Mouse (Mus musculus): ENCODE data around the gene Hint1. TPM values are rescaled to one million over a fixed set of nuclear protein-coding genes. Genes with fewer than 3 reads are reported as not detected.
"Not testable (repeated sequence)": the region's sequence is repeated elsewhere in the genome, so short reads cannot be mapped to it uniquely, and the experiment has no call there.

Gene Hint1
- polyA plus RNA-seq, 1 experiment from 2014 or later = 358 TPM

DNA sequence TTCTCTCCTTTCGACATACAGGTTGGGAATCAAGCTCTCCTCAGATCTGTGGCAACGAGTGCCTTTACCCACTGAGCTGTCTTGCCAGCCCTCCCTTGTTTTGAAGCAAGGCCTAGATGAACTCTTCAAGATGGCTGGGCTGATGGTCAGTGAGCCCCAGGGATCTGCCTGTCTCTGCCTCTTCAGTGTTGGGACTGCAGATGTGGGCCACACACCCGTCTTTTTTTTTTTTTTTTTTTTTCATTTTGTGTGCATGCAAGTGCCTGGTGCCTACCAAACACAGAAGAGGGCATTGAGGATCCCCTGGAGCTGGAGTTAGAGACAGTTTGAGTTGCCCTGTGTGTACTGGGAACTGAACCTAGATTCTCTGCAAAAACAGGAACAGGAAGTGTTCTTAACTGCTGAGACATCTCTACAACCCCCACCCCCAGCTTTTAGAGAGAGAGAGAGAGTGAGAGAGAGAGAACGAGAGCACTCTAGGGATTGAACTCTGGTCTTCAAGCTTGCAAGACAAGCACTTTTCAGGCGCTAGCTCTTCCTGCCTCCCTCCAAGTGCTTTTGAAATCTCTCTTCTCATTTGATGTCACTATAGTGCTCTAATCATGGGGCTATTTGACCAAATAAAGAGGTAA lies 18.1 kb downstream of the Hint1 start:
- no peak for ATAC-seq (ENCODE audit: low read depth)
- Histone ChIP-seq H3K9me3 (replicated peaks; ENCODE audit: control insufficient read depth, low read length) (no peaks in the 10 kb centered on the region), H3K27me3 (ENCODE audit: control insufficient read depth, insufficient read depth, low read depth, low read length) (no peaks in the 10 kb centered on the region), H3K9ac (ENCODE audit: low read depth, low read length) (no peak overlapping the region), H3K4me3 (ENCODE audit: low read depth, low read length) (no peak overlapping the region), H3K27ac (ENCODE audit: low read length) (peak overlapping the region; percentile 49), H3K4me2 (ENCODE audit: low read depth, low read length) (no peak overlapping the region), H3K4me1 (ENCODE audit: control insufficient read depth, low read depth, low read length) (no peaks in the 10 kb centered on the region; the same call in none of the 2 replicates), H3K36me3 (ENCODE audit: control insufficient read depth, insufficient read depth) (no peaks in the 10 kb centered on the region)
- 40% methylated on average over 5 of the region's 5 CpGs for WGBS (ENCODE audit: insufficient replicate concordance)

DNA sequence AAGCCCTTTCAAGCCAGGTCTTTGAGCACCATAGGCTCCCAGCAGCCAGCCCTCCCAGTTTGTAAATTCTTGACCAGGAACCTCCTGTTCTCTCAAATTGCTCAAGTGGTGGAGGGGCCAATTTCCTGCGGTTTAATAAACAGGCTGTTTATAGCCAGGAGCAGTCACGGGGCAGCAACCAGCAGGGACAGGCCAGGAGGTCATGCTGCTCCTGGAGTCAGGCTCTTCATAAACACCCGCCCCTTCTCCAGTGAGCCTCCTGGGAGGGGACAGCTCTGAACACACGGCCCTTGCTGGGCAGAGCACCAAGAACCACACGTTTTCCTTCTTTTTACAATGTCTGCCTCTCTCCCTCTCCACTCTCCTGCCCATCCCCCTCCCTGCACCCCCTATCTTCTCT lies 18.8 kb downstream of the Hint1 start:
- peak overlapping the region; percentile 49 for H3K27ac ChIP-seq (ENCODE audit: low read length)
- H3K36me3 ChIP-seq (ENCODE audit: control insufficient read depth, insufficient read depth) = no peaks in the 10 kb centered on the region
- ATAC-seq (ENCODE audit: low read depth) = peak; percentile 68
- no peak overlapping the region for H3K4me2 ChIP-seq (ENCODE audit: low read depth, low read length)
- 17% methylated on average over 5 of the region's 5 CpGs for WGBS (ENCODE audit: insufficient replicate concordance)
- H3K27me3 ChIP-seq (ENCODE audit: control insufficient read depth, insufficient read depth, low read depth, low read length) = no peaks in the 10 kb centered on the region
- H3K4me3 ChIP-seq (ENCODE audit: low read depth, low read length) = no peak overlapping the region
- no peaks in the 10 kb centered on the region for H3K9me3 ChIP-seq (replicated peaks; ENCODE audit: control insufficient read depth, low read length)
- H3K9ac ChIP-seq (ENCODE audit: low read depth, low read length) = no peak overlapping the region
- no peaks in the 10 kb centered on the region; the same call in none of the 2 replicates for H3K4me1 ChIP-seq (ENCODE audit: control insufficient read depth, low read depth, low read length)

DNA sequence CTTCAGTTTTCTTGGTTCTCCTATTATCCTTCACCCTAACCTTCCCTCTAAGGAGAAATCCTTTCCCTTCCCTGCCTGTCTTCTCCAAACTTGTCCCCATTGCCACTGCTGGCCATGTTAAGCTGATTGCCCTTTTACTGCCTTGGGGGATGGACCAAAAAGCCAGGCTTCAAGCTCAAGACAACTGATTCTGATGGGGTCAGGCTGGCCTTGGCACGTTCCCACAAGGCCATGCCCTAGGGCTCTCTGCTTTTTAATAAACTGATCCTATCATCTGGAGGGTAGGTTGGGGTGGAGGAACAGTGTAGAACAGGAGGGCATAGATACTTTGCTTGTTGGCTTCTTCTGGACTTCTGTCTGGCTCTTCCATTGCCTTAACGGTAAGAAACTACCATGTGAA lies 19.2 kb downstream of the Hint1 start:
- H3K4me1 ChIP-seq (ENCODE audit: control insufficient read depth, low read depth, low read length) = no peaks in the 10 kb centered on the region; the same call in none of the 2 replicates

DNA sequence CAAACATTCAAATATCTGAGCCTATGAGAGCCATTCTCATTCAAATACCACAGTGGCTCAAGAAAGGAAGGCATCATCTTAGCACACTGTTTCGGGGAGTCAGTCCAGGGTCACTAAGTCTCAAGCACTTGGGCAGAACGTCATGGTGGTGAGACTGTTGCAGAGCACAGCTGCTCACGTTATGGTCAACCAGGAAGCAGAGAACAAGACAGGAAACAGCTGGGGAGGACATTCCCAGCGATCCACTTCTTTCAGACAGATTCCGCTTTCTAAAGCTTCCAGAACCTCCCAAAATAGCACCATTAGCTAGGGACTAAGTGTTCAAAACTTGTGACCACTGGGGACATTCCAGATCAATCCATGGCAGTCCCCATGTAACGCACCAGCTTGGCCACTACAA lies 21.7 kb downstream of the Hint1 start:
- no peak for ATAC-seq (ENCODE audit: low read depth)
- no peaks in the 10 kb centered on the region for H3K36me3 ChIP-seq (ENCODE audit: control insufficient read depth, insufficient read depth)
- no peak overlapping the region for H3K27ac ChIP-seq (ENCODE audit: low read length)
- no peak overlapping the region for H3K4me3 ChIP-seq (ENCODE audit: low read depth, low read length)
- H3K4me2 ChIP-seq (ENCODE audit: low read depth, low read length) = no peak overlapping the region
- H3K27me3 ChIP-seq (ENCODE audit: control insufficient read depth, insufficient read depth, low read depth, low read length) = no peaks in the 10 kb centered on the region
- H3K9me3 ChIP-seq (replicated peaks; ENCODE audit: control insufficient read depth, low read length) = no peaks in the 10 kb centered on the region
- no peak overlapping the region for H3K9ac ChIP-seq (ENCODE audit: low read depth, low read length)
- WGBS (ENCODE audit: insufficient replicate concordance) = 55% methylated on average over 6 of the region's 6 CpGs
- H3K4me1 ChIP-seq (ENCODE audit: control insufficient read depth, low read depth, low read length) = no peaks in the 10 kb centered on the region; the same call in 1 of the 2 replicates

More for the DNA sequence above, 19.2 kb downstream of the Hint1 start:
- H3K36me3 ChIP-seq (ENCODE audit: control insufficient read depth, insufficient read depth) = no peaks in the 10 kb centered on the region
- no peaks in the 10 kb centered on the region for H3K27me3 ChIP-seq (ENCODE audit: control insufficient read depth, insufficient read depth, low read depth, low read length)
- H3K9ac ChIP-seq (ENCODE audit: low read depth, low read length) = no peak overlapping the region
- no peak for ATAC-seq (ENCODE audit: low read depth)
- H3K9me3 ChIP-seq (replicated peaks; ENCODE audit: control insufficient read depth, low read length) = no peaks in the 10 kb centered on the region
- no peak overlapping the region for H3K4me2 ChIP-seq (ENCODE audit: low read depth, low read length)
- WGBS (ENCODE audit: insufficient replicate concordance) = 71% methylated on average over 2 of the region's 2 CpGs
- H3K4me3 ChIP-seq (ENCODE audit: low read depth, low read length) = no peak overlapping the region
- peak overlapping the region; percentile 10 for H3K27ac ChIP-seq (ENCODE audit: low read length)

DNA sequence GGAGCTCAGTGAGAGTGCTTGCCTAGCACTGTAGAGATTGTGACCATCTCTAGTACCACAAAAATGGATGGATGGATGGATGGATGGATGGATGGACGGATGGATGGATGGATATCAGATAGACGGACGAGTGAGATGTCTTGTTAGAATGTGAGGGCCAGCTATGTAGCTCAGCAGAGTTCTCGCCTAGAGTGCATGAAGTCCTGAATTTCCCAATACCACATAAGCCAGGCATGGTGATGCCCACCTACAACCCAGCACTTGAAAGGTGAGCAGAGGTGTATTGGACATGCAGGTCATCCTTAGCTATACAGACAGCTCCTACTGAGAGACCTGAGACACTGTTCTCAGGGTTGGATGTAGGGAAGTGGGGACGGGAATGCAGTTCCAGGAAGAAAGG lies 25.2 kb downstream of the Hint1 start:
- H3K9me3 ChIP-seq (replicated peaks; ENCODE audit: control insufficient read depth, low read length) = no peaks in the 10 kb centered on the region
- no peaks in the 10 kb centered on the region for H3K36me3 ChIP-seq (ENCODE audit: control insufficient read depth, insufficient read depth)
- no peaks in the 10 kb centered on the region; the same call in 1 of the 2 replicates for H3K4me1 ChIP-seq (ENCODE audit: control insufficient read depth, low read depth, low read length)
- no peak overlapping the region for H3K27ac ChIP-seq (ENCODE audit: low read length)
- 61% methylated on average over 5 of the region's 5 CpGs for WGBS (ENCODE audit: insufficient replicate concordance)
- no peak overlapping the region for H3K9ac ChIP-seq (ENCODE audit: low read depth, low read length)
- no peaks in the 10 kb centered on the region for H3K27me3 ChIP-seq (ENCODE audit: control insufficient read depth, insufficient read depth, low read depth, low read length)
- H3K4me3 ChIP-seq (ENCODE audit: low read depth, low read length) = no peak overlapping the region
- no peak overlapping the region for H3K4me2 ChIP-seq (ENCODE audit: low read depth, low read length)
- no peak for ATAC-seq (ENCODE audit: low read depth)

DNA sequence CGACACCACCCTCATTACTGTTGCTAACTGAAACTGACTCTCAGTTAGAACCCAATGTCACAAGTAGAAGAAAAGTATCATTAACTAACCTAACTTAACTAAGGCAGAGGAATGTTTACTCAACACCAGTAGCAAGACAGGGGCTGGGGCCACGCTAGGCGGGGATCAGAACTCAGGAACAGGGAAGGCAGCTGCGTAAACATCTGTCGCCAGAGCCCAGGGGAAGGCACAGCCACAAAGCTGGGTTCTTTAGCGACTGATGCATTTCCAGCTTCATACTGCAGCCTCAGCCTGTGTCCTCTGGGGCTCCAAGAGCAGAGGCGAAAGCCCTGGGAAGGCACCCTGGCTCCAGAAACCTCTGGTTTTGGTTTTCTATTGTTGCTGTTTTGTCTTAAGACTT lies 25.9 kb downstream of the Hint1 start:
- Histone ChIP-seq H3K4me3 (ENCODE audit: low read depth, low read length) (no peak overlapping the region), H3K4me1 (ENCODE audit: control insufficient read depth, low read depth, low read length) (no peaks in the 10 kb centered on the region; the same call in 1 of the 2 replicates), H3K27ac (ENCODE audit: low read length) (no peak overlapping the region), H3K36me3 (ENCODE audit: control insufficient read depth, insufficient read depth) (no peaks in the 10 kb centered on the region), H3K9ac (ENCODE audit: low read depth, low read length) (no peak overlapping the region), H3K4me2 (ENCODE audit: low read depth, low read length) (no peak overlapping the region), H3K27me3 (ENCODE audit: control insufficient read depth, insufficient read depth, low read depth, low read length) (no peaks in the 10 kb centered on the region), H3K9me3 (replicated peaks; ENCODE audit: control insufficient read depth, low read length) (no peaks in the 10 kb centered on the region)
- WGBS (ENCODE audit: insufficient replicate concordance) = 47% methylated on average over 7 of the region's 7 CpGs
- ATAC-seq (ENCODE audit: low read depth) = no peak

DNA sequence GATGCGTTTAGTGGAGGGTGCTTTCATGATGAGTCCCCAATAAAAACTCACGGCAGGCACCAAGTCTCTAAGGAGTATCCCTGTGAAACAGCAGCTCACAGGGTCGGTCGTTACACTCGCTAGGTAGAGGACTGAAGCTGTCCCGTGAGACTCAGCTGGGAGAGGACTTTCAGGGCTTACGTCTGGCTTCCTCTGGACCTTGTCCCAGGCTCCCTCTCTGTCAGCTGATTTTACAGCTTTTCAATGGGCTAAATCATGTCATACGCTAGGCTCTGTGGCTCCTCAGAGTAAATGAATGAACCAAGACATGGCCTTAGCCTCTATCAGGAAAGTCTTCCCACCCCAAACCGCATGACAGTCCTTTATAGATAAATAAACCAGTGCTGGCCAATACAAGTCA lies 28.4 kb downstream of the Hint1 start:
- Histone ChIP-seq H3K4me1 (ENCODE audit: control insufficient read depth, low read depth, low read length) (no peaks in the 10 kb centered on the region; the same call in 1 of the 2 replicates), H3K27me3 (ENCODE audit: control insufficient read depth, insufficient read depth, low read depth, low read length) (no peaks in the 10 kb centered on the region), H3K4me2 (ENCODE audit: low read depth, low read length) (no peak overlapping the region), H3K36me3 (ENCODE audit: control insufficient read depth, insufficient read depth) (no peaks in the 10 kb centered on the region), H3K9me3 (replicated peaks; ENCODE audit: control insufficient read depth, low read length) (no peaks in the 10 kb centered on the region), H3K27ac (ENCODE audit: low read length) (no peak overlapping the region), H3K9ac (ENCODE audit: low read depth, low read length) (no peak overlapping the region), H3K4me3 (ENCODE audit: low read depth, low read length) (no peak overlapping the region)
- ATAC-seq (ENCODE audit: low read depth) = no peak
- WGBS (ENCODE audit: insufficient replicate concordance) = 73% methylated on average over 9 of the region's 9 CpGs

DNA sequence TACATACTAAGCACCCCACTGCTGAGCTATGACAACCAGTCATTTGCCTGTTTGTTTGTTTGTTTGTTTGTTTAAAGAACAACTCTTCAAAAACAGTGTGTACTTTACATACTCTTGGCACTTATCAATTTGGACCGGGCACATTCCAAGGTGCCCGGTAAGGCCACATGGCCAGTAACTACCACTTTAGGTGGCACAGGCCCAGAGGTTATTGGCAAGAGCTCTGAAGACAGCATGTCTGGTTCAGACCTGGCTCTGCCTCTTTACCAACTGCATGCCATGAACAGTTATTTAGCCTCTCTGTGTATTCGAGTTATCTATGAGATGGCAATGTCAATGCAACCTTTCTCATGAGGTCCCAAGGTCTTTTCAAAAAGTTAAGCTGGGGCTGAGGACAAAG lies 30.5 kb downstream of the Hint1 start:
- H3K9me3 ChIP-seq (replicated peaks; ENCODE audit: control insufficient read depth, low read length); H3K4me2 ChIP-seq (ENCODE audit: low read depth, low read length); ATAC-seq (ENCODE audit: low read depth); H3K4me3 ChIP-seq (ENCODE audit: low read depth, low read length); H3K36me3 ChIP-seq (ENCODE audit: control insufficient read depth, insufficient read depth); H3K27me3 ChIP-seq (ENCODE audit: control insufficient read depth, insufficient read depth, low read depth, low read length); H3K9ac ChIP-seq (ENCODE audit: low read depth, low read length); H3K4me1 ChIP-seq (ENCODE audit: control insufficient read depth, low read depth, low read length); H3K27ac ChIP-seq (ENCODE audit: low read length): not testable (repeated sequence)
- 73% methylated on average over 3 of the region's 3 CpGs for WGBS (ENCODE audit: insufficient replicate concordance)

DNA sequence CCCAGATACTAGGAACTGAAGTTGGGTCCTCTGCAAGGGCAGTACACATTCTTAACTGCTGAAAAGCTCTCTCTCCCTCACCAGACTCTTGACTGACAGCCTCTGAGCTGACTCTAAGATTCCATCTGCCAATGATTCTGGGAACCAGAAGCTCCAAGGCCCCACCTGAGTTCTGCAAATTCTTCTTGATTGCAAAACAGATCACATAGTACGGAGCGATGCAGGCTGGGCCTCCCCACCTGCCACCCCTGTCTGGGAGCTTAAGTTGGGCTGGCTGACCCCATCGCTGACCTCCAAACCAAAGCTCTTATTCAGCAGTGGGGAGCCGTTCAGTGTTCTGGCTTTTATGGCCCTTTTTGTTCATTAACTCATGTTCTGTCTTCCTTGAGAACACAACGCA lies 31.3 kb downstream of the Hint1 start:
- WGBS (ENCODE audit: insufficient replicate concordance) = 68% methylated on average over 5 of the region's 5 CpGs
- Histone ChIP-seq H3K27me3 (ENCODE audit: control insufficient read depth, insufficient read depth, low read depth, low read length) (no peaks in the 10 kb centered on the region), H3K36me3 (ENCODE audit: control insufficient read depth, insufficient read depth) (no peaks in the 10 kb centered on the region), H3K4me2 (ENCODE audit: low read depth, low read length) (no peak overlapping the region), H3K9ac (ENCODE audit: low read depth, low read length) (no peak overlapping the region), H3K9me3 (replicated peaks; ENCODE audit: control insufficient read depth, low read length) (no peaks in the 10 kb centered on the region), H3K4me3 (ENCODE audit: low read depth, low read length) (no peak overlapping the region), H3K27ac (ENCODE audit: low read length) (no peak overlapping the region), H3K4me1 (ENCODE audit: control insufficient read depth, low read depth, low read length) (no peaks in the 10 kb centered on the region)
- no peak for ATAC-seq (ENCODE audit: low read depth)
